29 mouse cellular contexts compared by ENCODE assay signal in the genomic region with DNA sequence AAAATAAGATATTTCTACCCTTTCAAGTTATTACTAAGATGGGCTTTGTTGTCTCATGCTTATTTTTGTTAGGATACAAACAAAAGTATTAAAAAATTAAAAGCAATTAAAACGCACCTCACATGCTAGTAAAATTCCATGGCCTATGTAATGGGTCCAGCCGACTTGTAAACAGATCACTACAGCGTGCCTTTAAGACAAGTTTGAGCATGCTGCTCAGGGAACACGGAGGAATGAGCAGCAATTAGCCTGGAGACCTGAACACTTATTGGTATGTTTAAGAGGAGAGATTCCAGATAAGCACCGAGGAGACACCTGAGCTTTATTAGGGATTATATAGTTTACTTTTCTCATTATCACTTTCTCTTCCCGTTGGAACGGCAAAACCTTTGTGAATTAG.
"Had no signal": no experiment of that assay in that cellular context is flagged by ENCODE, and none has a peak within 500 bp of the region (broad histone marks: within the 10 kb centered on the region; RNA-seq: fewer than 3 reads in every experiment).

No protein-coding gene starts in this region.

- H3K9me3 ChIP-seq: embryonic facial prominence, embryonic 12.5 days; embryonic facial prominence, embryonic 13.5 days; embryonic facial prominence, embryonic 15.5 days; forebrain, embryonic 10.5 days; forebrain, embryonic 12.5 days; forebrain, embryonic 13.5 days; forebrain, embryonic 15.5 days; heart, embryonic 10.5 days had no signal

- DNase-seq: cerebellum, adult 18-20 months; cerebellum, adult 2 months; cerebellum, adult 8-10 months; cerebellum, adult 9-10 months; cerebellum, adult 9-11 months; cerebellum, postnatal 10 days; cerebellum, postnatal 14 days; cerebellum, postnatal 25 days; cerebellum, postnatal 36 days; embryo, embryonic 11 days; gastrocnemius, adult 2 months; gastrocnemius, postnatal 10 days; gastrocnemius, postnatal 14 days; gastrocnemius, postnatal 25 days; gastrocnemius, postnatal 36 days; heart, adult 18-20 months; heart, adult 2 months had no signal

- H3K4me2 ChIP-seq: embryonic facial prominence, embryonic 12.5 days; embryonic facial prominence, embryonic 13.5 days; embryonic facial prominence, embryonic 15.5 days; forebrain, embryonic 12.5 days; forebrain, embryonic 13.5 days; forebrain, embryonic 15.5 days; heart, embryonic 11.5 days had no signal

- H3K9ac ChIP-seq: embryonic facial prominence, embryonic 12.5 days; embryonic facial prominence, embryonic 13.5 days; embryonic facial prominence, embryonic 15.5 days; forebrain, embryonic 12.5 days; forebrain, embryonic 13.5 days; forebrain, embryonic 15.5 days had no signal

- H3K36me3 ChIP-seq: embryonic facial prominence, embryonic 12.5 days; embryonic facial prominence, embryonic 13.5 days; embryonic facial prominence, embryonic 15.5 days; forebrain, embryonic 10.5 days; forebrain, embryonic 12.5 days; forebrain, embryonic 15.5 days; heart, embryonic 10.5 days had no signal

- H3K27me3 ChIP-seq: embryonic facial prominence, embryonic 12.5 days; embryonic facial prominence, embryonic 13.5 days; embryonic facial prominence, embryonic 15.5 days; forebrain, embryonic 12.5 days; forebrain, embryonic 13.5 days; forebrain, embryonic 15.5 days had no signal

- ATAC-seq: forebrain, embryonic 13.5 days; forebrain, embryonic 14.5 days; forebrain, embryonic 15.5 days; forebrain, embryonic 16.5 days had no signal

- H3K27ac ChIP-seq: embryonic facial prominence, embryonic 12.5 days; embryonic facial prominence, embryonic 13.5 days; embryonic facial prominence, embryonic 15.5 days; forebrain, embryonic 10.5 days; forebrain, embryonic 12.5 days; forebrain, embryonic 13.5 days; forebrain, embryonic 15.5 days; gastrocnemius, adult 2 months; heart, adult 2 months; heart, embryonic 10.5 days had no signal

- H3K4me1 ChIP-seq: embryonic facial prominence, embryonic 12.5 days; forebrain, embryonic 12.5 days; forebrain, embryonic 13.5 days; forebrain, embryonic 15.5 days had no signal

- H3K4me3 ChIP-seq: embryonic facial prominence, embryonic 12.5 days; embryonic facial prominence, embryonic 13.5 days; embryonic facial prominence, embryonic 15.5 days; erythroblast, embryonic 14.5 days; forebrain, embryonic 10.5 days; forebrain, embryonic 12.5 days; forebrain, embryonic 13.5 days; forebrain, embryonic 15.5 days; gastrocnemius, adult 2 months; heart, adult 2 months; heart, embryonic 10.5 days had no signal
